Mouse (Mus musculus): ENCODE results near the gene Irf1.

Irf1 gene

DNA sequence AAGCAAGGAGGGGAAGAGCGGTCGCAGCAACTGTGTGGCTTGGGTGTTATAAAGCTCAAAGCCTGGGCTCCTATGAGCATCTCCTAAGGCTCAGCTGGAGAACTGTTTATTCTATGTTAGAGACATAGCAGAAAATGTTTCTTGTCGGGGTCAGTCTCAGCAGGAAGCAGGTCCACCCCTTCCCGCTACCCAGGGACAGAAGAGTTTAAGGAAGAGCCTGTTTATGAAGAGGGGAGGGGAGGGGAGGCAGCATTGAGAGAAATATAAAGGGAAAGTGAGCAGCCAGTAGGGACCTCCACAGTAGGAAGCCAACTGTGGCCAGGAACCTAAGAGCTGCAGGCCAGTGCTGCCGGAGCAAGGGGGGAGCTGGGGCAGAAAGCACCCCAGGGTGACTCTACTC lies 39.5 kb downstream of the Irf1 start:
- no peak for DNase-seq (ENCODE audit: low spot score in 2 of 2)

DNA sequence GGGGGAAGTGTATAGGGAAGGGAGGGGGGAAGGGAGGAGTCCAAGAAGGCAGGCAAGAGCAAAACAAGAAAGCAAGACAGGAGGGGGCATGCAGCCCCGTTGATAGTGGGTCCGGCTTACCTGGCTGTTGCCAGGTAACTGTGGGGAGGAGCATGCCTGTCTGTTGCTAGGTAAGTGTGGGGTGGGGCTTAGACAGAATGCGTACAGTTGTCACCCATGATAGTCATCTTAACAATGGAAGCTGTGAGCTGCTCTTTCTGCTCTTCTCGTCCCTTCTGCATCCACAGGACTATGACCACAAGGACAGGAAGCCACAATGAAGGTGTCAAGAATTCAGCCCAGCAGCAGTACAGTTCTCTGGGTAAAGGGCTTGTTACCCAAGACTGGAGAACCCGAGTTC lies 40.3 kb downstream of the Irf1 start:
- no peak for DNase-seq (ENCODE audit: low spot score in 2 of 2)

DNA sequence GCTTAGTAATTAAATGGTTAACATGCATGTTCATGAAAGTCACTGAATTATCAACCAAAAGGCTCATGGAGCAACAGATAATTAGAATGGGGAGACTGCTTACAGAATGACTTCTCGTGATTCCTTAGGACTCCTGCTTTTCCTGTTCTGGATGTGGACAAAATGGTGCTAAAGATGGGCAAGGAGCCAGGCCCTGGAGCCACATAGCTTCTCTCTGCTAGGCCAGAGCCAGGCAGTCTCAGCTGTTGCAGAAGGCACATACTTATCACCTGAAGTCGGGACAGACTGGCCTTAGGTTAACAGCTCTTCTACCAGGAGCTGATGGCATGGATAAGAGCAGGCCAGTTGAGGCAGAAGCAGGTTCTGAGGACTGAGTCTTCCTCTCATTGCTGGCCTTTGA lies 40.9 kb downstream of the Irf1 start:
- no peak for DNase-seq (ENCODE audit: low spot score in 2 of 2)

DNA sequence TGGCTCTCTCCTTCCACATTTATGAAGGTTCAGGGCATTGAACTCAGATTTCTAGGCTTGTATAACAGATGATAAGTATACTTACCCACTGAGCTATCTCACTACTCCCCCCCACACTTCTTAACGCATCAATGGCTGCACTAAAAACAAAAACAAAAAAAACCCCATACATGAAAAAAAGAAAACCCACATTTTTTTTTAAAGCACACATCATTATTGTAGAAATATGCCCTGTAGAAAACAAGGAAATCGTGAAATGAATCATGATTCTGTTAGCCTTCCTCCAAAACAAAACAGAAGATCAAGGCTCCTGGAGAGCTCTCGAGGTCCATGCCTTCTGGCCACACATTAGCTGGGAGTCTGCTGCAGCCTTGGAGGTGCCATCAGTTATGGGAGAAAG lies 41.5 kb downstream of the Irf1 start:
- DNase-seq (ENCODE audit: low spot score in 2 of 2): no peak

DNA sequence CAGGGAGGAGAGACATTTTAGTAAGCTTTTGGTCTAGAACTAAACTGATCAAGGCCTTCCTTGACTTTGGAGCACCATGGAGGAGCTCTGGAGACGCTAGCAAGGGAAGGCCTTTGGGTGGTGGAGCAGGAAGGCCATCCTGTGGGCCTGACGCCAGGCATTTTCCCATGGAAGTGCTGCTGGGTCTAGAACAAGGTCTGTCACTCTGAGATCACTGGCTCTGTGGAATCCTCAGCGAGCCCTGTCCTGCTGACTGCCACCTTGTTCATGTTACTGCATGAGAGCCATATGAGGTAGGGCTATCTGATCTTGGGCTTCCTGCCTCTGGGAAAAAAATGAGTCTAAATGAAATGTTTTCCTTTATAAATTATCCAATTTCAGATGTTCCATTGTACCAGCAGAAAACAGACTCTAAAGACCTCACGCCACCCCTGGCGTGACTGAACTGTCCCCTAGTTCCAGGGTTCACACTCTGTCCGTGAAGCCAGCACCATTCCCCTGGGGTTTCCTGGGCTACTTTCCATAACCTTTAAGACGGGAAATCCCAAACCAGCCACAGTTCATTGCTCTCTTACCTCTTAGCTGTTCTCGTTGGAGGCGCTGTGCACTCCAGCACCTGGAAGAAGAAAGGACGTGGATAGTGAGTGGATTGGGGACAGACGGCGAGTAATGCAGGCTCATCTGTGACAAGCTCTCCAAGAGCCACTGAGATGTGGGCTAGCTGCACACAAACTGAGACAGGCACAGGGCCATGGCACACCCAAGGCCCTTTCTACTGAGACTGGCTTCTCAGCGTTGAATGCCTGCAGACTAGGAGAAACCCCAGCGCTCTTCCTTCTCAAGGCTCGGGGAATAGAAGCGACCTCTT lies 43.4 kb downstream of the Irf1 start:
- DNase-seq (ENCODE audit: low spot score in 2 of 2): peak; percentile 86 to 87

DNA sequence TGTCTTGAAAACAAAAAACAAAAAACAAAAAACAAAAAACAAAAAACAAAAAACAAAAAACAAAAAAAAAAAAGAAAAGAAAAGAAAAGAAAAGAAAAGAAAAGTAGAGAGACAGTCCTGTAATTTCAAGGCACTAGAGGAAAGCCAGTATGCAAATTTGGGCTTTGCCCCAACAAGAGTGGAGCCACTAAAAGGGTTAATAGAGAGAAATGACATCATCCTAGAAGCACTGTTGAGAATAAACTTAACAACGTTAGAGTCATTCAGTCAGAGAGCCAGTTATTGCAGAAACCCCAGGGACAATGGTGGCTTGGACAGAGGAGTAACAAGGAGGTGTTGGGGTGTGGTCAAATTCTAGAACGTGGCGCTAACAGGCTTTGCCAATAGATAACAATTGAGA lies 45.0 kb downstream of the Irf1 start:
- DNase-seq (ENCODE audit: low spot score in 2 of 2): no peak

DNA sequence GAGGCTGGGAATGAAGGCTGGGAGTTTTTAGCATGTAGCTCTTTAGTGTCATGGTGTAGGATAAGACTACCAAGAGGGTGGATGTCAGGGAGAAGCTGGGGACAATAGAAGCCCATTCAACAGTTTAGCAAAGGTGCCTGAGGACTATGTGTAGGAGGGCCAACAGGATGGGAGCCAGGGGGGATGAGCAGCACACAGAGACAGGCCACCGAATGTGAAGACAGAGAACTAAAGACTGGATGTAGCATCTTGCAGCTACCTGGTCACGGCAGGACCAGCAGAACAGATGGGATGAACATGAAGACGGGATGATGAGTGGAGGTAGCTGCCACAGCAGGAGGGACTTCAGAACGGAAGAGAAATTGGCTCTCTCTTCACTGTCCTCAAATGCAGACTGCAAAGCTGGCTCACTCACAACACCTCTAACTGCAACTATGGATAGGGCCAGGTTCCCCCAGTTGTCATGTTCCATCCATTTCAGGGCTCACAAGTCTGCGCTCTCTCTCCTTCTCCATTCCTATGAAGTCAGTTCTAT lies 47.1 kb downstream of the Irf1 start:
- DNase-seq (ENCODE audit: low spot score in 2 of 2): no peak

DNA sequence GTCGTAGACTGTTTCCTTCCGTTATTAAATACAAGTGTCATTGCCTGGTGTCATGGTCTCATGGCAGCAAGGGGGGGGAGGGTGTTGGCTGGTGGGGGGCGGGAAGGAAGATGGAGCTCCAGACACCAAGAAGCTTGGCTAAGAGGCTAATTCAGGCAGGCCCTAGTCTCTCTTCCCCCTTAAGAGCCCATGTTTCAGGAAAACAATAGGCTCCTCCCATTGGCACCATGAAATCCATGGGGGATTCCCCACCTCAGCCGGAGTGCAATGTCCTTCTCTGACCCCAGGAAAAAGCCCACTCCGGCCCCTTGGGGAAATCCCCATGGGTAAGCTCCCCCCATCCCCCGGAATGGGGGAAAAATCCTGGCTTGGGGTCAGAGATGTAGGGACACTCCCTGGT lies 49.0 kb downstream of the Irf1 start:
- peak; percentile 65 to 75 for DNase-seq (ENCODE audit: low spot score in 2 of 2)

DNA sequence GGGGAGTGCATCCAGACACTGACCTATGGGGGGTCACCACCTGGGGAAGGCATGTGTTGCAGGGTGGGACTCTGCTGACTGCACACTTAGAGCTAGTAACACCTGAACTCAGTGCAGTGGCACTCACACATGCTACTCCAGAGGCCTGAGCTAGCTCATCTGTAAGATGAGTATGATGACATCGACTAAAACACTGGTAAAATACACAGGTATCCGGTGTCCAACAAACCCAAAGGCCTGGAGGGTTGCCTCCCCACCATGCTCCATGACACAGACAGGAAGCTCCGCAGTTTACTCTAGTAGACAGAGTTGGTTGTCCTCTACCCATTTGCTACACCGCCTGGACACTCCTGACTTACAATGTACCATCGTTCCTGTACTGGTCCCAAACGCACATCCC lies 49.7 kb downstream of the Irf1 start:
- DNase-seq (ENCODE audit: low spot score in 2 of 2): no peak

DNA sequence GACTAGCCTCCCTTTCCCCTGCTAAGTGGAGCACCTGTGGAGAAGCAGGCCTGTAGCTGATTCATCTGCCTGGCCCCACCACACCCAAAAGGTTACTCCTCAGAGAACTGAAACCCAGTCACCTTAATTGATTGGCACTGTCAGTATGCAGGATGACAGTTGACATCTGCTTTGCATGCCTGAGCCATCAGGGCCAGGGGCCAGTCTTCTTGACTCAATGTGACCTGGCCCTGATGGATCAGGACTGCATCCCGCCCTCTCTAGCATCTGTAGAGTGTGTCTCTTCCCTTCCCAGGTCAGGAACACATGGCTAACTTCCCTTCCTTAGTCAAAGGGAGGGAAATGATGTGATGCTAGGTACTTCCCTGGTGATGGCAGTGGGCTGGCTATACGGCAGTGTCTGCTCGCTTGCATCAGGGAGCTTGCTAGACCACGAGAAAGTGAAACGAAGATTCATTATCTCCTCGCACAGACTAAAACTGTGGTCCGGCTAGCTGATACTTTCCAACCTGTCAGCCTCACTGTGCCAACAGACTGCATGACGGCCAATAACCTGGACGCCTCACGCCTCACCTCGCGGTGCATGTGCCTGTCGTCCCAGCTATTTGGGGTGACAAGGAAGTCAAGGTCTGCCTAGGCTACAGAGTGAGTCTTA lies 50.8 kb downstream of the Irf1 start:
- DNase-seq (ENCODE audit: low spot score in 2 of 2): no peak

DNA sequence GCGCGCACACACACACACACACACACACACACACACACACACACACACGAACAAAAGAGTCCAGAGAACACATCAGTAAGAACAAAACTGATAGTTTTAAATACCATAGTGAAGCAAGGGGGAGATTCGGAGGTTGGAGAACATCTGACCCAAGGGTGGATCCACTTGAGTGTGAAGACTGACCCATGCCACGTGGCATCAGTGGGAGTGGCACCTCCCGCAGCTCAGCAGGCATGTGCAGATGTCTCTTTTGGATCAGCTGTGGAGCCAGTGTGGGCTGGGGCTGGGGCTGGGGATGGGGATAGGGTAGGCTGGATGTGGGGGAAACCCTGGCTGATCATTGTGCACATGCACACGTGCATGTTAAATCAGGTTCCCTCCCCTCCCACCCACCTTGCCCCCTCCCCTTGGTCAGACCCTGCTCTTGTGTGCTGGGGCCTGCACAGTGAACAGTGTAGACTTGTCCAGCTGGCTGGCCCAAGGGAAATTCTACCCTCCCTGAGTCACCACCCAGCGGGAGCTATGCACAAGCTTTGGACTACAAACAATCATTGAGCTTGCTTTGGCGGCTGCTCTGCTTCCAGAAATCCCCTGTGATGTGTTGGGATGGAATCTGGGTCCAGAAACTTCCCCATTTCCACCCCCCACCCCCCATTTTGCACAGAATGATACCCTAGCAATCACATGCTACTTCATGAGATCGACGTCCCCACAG lies 51.6 kb downstream of the Irf1 start:
- peak in 1 of 2 experiments; percentile 44 for DNase-seq (ENCODE audit: low spot score in 2 of 2)

DNA sequence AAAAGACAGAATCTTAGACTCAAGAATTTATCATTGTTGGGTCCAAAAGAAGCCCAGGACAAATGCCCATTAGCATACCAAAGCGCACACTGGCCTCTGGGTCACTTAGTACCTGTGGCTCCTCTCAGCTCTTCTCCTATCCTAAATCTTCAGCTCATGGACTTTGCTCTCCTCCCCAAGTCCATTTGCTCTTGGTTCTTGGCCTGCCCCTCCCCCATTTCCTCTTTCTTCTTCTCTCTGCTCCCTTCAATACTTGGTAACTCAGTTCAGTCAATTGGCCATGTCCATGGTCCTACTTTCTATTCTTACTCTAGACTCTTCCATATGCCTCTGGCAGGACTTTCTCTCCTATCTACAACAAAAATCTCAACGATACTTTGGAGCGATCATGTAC lies 52.1 kb downstream of the Irf1 start:
- no peak for DNase-seq (ENCODE audit: low spot score in 2 of 2)

DNA sequence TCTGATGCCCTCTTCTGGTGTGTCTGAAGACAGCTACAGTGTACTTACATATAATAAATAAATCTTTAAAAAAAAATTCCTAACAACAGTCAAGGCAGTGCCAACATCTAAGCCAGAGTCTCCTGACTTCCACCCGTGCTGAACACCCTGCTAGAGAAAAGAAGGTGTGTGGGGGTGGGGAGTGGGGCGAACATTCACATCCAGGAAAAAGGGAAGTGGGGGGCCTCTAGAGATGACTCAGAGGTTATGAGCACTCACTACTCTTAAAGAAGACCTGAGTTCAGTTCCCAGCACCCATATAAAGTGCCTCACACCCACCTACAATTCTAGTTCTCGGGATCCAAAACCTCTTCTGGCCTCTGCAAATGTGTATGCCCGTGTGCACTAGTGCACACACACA lies 55.6 kb downstream of the Irf1 start:
- DNase-seq (ENCODE audit: low spot score in 2 of 2): no peak

All from heart, adult 9 months (tissue).